Mouse (Mus musculus): Measurements from ENCODE around the gene Calml4.

DNA sequence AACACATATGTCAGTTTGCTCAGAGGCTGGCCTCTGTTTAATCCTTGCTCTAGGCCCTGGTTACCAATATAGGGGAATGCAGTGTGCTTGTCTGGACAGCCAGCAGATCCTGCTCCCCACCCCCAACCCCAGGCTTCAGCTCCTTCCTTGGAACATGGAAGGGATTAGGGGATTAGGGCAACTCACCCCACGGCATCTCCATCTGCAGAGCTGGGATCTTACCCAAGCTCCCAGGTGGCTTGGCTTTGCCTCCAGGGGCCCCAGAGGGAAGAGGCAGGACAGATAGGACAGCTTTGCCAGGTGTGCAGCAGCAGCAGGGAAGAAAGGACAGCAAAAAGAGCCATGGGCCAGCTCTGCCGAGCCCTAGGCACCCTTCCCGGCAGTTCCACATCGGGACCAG is 3.0 kb downstream of the Calml4 start:
- TF ChIP-seq CTCF (IDR thresholded peaks at IDR 0.05; ENCODE audit: borderline replicate concordance, control insufficient read depth, extremely low read depth, insufficient read depth, low read length, poor library complexity): no peak
- no peak for TF ChIP-seq POLR2A (IDR thresholded peaks at IDR 0.05; ENCODE audit: control insufficient read depth, extremely low read depth, insufficient read depth, low read length, poor library complexity)

All from thymus, adult 2 months (tissue).